In the genomic region with DNA sequence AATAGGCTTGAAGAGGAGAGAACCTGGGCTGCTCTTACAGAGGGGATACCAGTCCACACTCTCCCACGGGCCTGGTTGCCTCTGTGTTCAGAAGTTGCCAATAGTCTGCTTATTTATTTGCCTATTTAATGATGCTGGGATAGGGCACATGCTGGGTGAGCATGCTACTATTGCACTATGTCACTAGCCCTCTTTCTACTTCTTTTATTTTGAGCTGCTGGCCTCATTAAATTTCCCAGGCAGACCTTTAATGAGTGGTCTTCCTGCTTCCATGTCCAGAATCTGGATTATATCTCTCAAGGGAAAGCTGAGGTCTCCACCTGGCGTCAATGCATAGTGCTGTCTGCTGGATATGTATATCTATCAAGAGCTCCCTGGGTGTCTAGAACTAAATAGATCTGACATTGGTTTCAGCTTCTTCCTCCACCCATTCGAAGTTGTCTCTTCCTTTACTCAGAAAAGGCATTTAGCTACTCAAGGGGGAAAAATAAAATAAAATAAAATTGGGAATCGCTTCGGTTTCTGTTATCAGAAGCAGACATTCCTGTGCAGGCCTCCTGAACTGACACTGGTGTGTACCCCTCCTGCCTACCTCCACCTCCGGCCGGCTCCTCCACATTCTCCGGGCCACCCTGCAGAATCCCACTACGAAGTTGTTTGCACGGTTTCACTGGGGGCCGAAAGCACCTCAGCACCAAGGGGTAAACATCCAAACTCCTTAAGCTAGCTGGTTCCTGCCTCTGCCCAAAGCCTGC, we compare ENCODE assay signal across 7 mouse cellular contexts. TPM values are rescaled to one million over a fixed set of nuclear protein-coding genes. Genes with fewer than 3 reads are reported as not detected.
DNase-seq lines count a peak whose midpoint lies in the region; ATAC-seq lines count a peak whose summit lies in the region.

No protein-coding gene starts in this region.

- peaks cover 19% of the 10 kb centered on the region for H3K36me3 ChIP-seq in megakaryocyte, embryonic 14.5 days (replicated peaks; ENCODE audit: low read length)
- peaks cover 1% of the 10 kb centered on the region; the same call in 1 of the 2 replicates for H3K36me3 ChIP-seq in embryonic facial prominence, embryonic 15.5 days
- peaks cover 6% of the 10 kb centered on the region for H3K36me3 ChIP-seq in limb, embryonic 13.5 days
- H3K36me3 ChIP-seq in stomach, embryonic 16.5 days (ENCODE audit: control insufficient read depth, insufficient read depth, low read length): no peaks in the 10 kb centered on the region

- ATAC-seq in megakaryocyte, adult 5-6 weeks (ENCODE audit: poor library complexity, severe bottlenecking): no peak
- no peak for ATAC-seq in embryonic facial prominence, embryonic 15.5 days (ENCODE audit: insufficient number of reproducible peaks, low FRiP score, low TSS enrichment, low read depth)
- ATAC-seq in limb, embryonic 13.5 days (ENCODE audit: low FRiP score, low read depth): no peak
- ATAC-seq in stomach, embryonic 16.5 days (ENCODE audit: insufficient read depth, low FRiP score): no peak; the same call in 1 of the 2 replicates

- no peaks in the 10 kb centered on the region for H3K27me3 ChIP-seq in megakaryocyte, embryonic 14.5 days (replicated peaks)
- H3K27me3 ChIP-seq in embryonic facial prominence, embryonic 15.5 days: no peaks in the 10 kb centered on the region
- H3K27me3 ChIP-seq in limb, embryonic 13.5 days: no peaks in the 10 kb centered on the region
- no peaks in the 10 kb centered on the region for H3K27me3 ChIP-seq in stomach, embryonic 16.5 days (ENCODE audit: control insufficient read depth, insufficient read depth, low read length)

- peak overlapping the region; percentile 69 for H3K27ac ChIP-seq in embryonic facial prominence, embryonic 15.5 days (replicated peaks)
- H3K27ac ChIP-seq in limb, embryonic 13.5 days: peak overlapping the region; percentile 81
- peak overlapping the region; percentile 68 for H3K27ac ChIP-seq in stomach, embryonic 16.5 days (ENCODE audit: low read length)

- peak overlapping the region; percentile 45 for H3K9ac ChIP-seq in embryonic facial prominence, embryonic 15.5 days
- H3K9ac ChIP-seq in limb, embryonic 13.5 days: peak overlapping the region; percentile 77
- H3K9ac ChIP-seq in stomach, embryonic 16.5 days (ENCODE audit: low read length): peak overlapping the region; percentile 75

- peaks cover 27% of the 10 kb centered on the region for H3K4me1 ChIP-seq in megakaryocyte, embryonic 14.5 days
- peaks cover 24% of the 10 kb centered on the region for H3K4me1 ChIP-seq in embryonic facial prominence, embryonic 15.5 days
- H3K4me1 ChIP-seq in limb, embryonic 13.5 days: peaks cover 34% of the 10 kb centered on the region
- peaks cover 16% of the 10 kb centered on the region for H3K4me1 ChIP-seq in stomach, embryonic 16.5 days (ENCODE audit: control insufficient read depth, insufficient read depth, low read length)

- no peak for DNase-seq in layer of hippocampus, adult 9-10 months (ENCODE audit: low spot score)
- DNase-seq in urinary bladder, postnatal 14 days (ENCODE audit: low spot score): no peak

- WGBS in embryonic facial prominence, embryonic 15.5 days: 10% methylated on average over 11 of the region's 11 CpGs
- 9% methylated on average over 11 of the region's 11 CpGs for WGBS in limb, embryonic 13.5 days
- 9% methylated on average over 11 of the region's 11 CpGs for WGBS in stomach, embryonic 16.5 days

- no peaks in the 10 kb centered on the region for H3K9me3 ChIP-seq in megakaryocyte, embryonic 14.5 days
- no peaks in the 10 kb centered on the region for H3K9me3 ChIP-seq in embryonic facial prominence, embryonic 15.5 days (replicated peaks)
- no peaks in the 10 kb centered on the region for H3K9me3 ChIP-seq in limb, embryonic 13.5 days
- H3K9me3 ChIP-seq in stomach, embryonic 16.5 days (replicated peaks; ENCODE audit: control insufficient read depth, low read length): no peaks in the 10 kb centered on the region

- peak overlapping the region; percentile 97 for H3K4me3 ChIP-seq in megakaryocyte, embryonic 14.5 days (replicated peaks)
- H3K4me3 ChIP-seq in embryonic facial prominence, embryonic 15.5 days (replicated peaks): peak overlapping the region; percentile 69
- H3K4me3 ChIP-seq in limb, embryonic 13.5 days: peak overlapping the region; percentile 67
- H3K4me3 ChIP-seq in stomach, embryonic 16.5 days (replicated peaks; ENCODE audit: low read length): peak overlapping the region; percentile 67

- H3K4me2 ChIP-seq in embryonic facial prominence, embryonic 15.5 days (replicated peaks): peak overlapping the region; percentile 69
- H3K4me2 ChIP-seq in limb, embryonic 13.5 days (replicated peaks): peak overlapping the region; percentile 81
- peak overlapping the region; percentile 65 for H3K4me2 ChIP-seq in stomach, embryonic 16.5 days (ENCODE audit: low read depth, low read length)

RNA-seq across cellular contexts. Expression of gene Stard5, which starts 0.5 kb away (rescaled TPM):
- polyA plus RNA-seq in megakaryocyte, embryonic 14.5 days (2012; ENCODE audit: insufficient read depth, low replicate concordance): 0.57 TPM in 1 of 2 replicates, not detected in the other
- total RNA-seq in megakaryocyte, adult 5-6 weeks (2015): 14.5 and 16.4 TPM in 2 replicates
- total RNA-seq in megakaryocyte, adult 5-6 weeks (2017): 15.0 and 17.3 TPM in 2 replicates
- 34.3 and 34.8 TPM in 2 replicates for polyA plus RNA-seq in embryonic facial prominence, embryonic 15.5 days (2015; fragmentation: Nextera tagmentation; extraction: Ambion mirVana)
- polyA plus RNA-seq in limb, embryonic 13.5 days (2015; fragmentation: Nextera tagmentation; extraction: Ambion mirVana): 19.4 and 21.7 TPM in 2 replicates
- 27.1 and 27.3 TPM in 2 replicates for polyA plus RNA-seq in stomach, embryonic 16.5 days (2015; fragmentation: Nextera tagmentation; extraction: Ambion mirVana)

RNA-seq across cellular contexts. Expression of gene Tmc3, which starts 46.5 kb away (rescaled TPM):
- polyA plus RNA-seq in megakaryocyte, embryonic 14.5 days (2012; ENCODE audit: insufficient read depth, low replicate concordance): 0.15 TPM in 1 of 2 replicates, not detected in the other
- 0.07 TPM in 1 of 2 replicates, not detected in the other for total RNA-seq in megakaryocyte, adult 5-6 weeks (2015)
- 0.20 TPM in 1 of 2 replicates, not detected in the other for total RNA-seq in megakaryocyte, adult 5-6 weeks (2017)
- 0.81 and 1.2 TPM in 2 replicates for polyA plus RNA-seq in embryonic facial prominence, embryonic 15.5 days (2015; fragmentation: Nextera tagmentation; extraction: Ambion mirVana)
- 1.5 TPM in 2 replicates for polyA plus RNA-seq in limb, embryonic 13.5 days (2015; fragmentation: Nextera tagmentation; extraction: Ambion mirVana)
- polyA plus RNA-seq in stomach, embryonic 16.5 days (2015; fragmentation: Nextera tagmentation; extraction: Ambion mirVana): 0.70 and 1.3 TPM in 2 replicates
